8 mouse cellular contexts compared by ENCODE assay signal in the genomic region with DNA sequence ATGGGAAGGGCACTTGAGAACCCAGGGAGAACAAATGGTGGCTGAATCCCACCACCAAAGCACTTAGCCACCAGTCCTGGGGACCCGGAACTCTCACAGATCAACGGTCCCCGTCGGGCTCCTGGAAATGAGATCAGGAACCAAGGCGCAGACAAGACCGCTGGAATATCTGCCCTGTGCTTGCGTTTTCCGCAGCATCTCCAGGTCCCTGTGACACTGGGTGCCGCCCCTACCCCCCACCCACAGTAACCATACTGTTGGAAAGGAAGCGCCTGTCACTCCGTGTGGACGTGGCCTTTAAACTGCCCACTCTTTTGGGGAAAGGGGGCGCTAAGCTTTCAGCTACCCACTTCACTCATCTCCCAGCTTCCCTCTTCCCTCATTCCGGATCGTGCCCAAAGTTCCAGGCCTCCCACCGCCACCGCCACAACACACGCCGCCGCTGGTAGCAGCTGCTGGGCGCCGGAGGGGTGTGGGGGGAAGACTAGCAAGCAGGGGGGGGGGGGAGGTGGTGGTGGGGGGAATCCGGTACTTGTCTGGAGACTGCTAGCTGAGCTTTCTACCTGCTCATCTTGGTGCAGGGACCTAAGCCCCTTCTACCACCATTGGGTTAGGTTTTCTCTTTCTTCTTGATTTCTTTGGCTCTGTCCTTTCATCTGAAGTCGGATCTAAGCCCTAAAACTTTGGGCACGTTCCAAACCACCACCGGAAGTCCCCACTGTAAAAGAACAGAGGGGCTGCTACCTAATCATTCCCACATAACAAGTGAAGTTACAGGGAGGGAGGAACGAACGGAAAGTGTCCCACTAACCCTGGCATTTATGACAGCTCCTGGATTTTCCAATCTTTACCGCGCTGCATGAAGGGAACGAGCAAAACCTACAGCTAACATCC. TPM values are rescaled to one million over a fixed set of nuclear protein-coding genes. Genes with fewer than 3 reads are reported as not detected.
A peak's percentile ranks its signal among the peaks of the same experiment; 100 is the strongest.
DNase-seq lines count a peak whose midpoint lies in the region; ATAC-seq and TF ChIP-seq lines count a peak whose summit lies in the region.

No protein-coding gene starts in this region.

- DNase-seq in kidney, postnatal 10 days, result peak; percentile 54
- DNase-seq in kidney, adult 8-10 months, result no peak
- DNase-seq in embryonic facial prominence, embryonic 11.5 days (ENCODE audit: low spot score), result peak; percentile 61
- peak; percentile 20 to 23 for DNase-seq in heart, postnatal 10 days
- DNase-seq in liver, embryonic 13.5 days, result no peak
- no peak for DNase-seq in spleen, postnatal 10 days (ENCODE audit: low spot score in 2 of 2)
- no peak for DNase-seq in cerebellum, adult 2 months

- no peak for ATAC-seq in embryonic facial prominence, embryonic 11.5 days (replicated peaks; ENCODE audit: insufficient number of reproducible peaks, low FRiP score, low TSS enrichment, low read depth)
- no peak for ATAC-seq in liver, embryonic 13.5 days (ENCODE audit: low read depth)
- no peak for ATAC-seq in stomach, embryonic 15.5 days (ENCODE audit: insufficient read depth, low FRiP score, low read depth)

- no peaks in the 10 kb centered on the region for H3K4me1 ChIP-seq in embryonic facial prominence, embryonic 11.5 days (ENCODE audit: control insufficient read depth, insufficient read depth, low read length)
- no peaks in the 10 kb centered on the region for H3K4me1 ChIP-seq in liver, embryonic 13.5 days (replicated peaks)
- no peaks in the 10 kb centered on the region for H3K4me1 ChIP-seq in stomach, embryonic 15.5 days
- no peaks in the 10 kb centered on the region for H3K4me1 ChIP-seq in cerebellum, adult 2 months (ENCODE audit: control insufficient read depth, insufficient read depth, low read length)

- peak overlapping the region; percentile 61 for H3K4me2 ChIP-seq in embryonic facial prominence, embryonic 11.5 days (ENCODE audit: low read depth, low read length)
- H3K4me2 ChIP-seq in liver, embryonic 13.5 days, result peak overlapping the region; percentile 23; the same call in 1 of the 2 replicates
- peak overlapping the region; percentile 63 for H3K4me2 ChIP-seq in stomach, embryonic 15.5 days

- H3K9ac ChIP-seq in embryonic facial prominence, embryonic 11.5 days (replicated peaks; ENCODE audit: low read length), result peak overlapping the region; percentile 98
- no peak overlapping the region for H3K9ac ChIP-seq in liver, embryonic 13.5 days
- peak overlapping the region; percentile 13; the same call in 1 of the 2 replicates for H3K9ac ChIP-seq in stomach, embryonic 15.5 days

- peak overlapping the region; percentile 79 for H3K4me3 ChIP-seq in embryonic facial prominence, embryonic 11.5 days (ENCODE audit: low read depth, low read length)
- no peak overlapping the region for H3K4me3 ChIP-seq in liver, embryonic 13.5 days (replicated peaks)
- peak overlapping the region; percentile 67 for H3K4me3 ChIP-seq in stomach, embryonic 15.5 days (replicated peaks)
- H3K4me3 ChIP-seq in cerebellum, adult 2 months (replicated peaks; ENCODE audit: insufficient read depth, low read depth, low read length), result no peak overlapping the region

- intact Hi-C loops in heart, postnatal 10 days (cut with DNase I), result loop anchor here (2.0 to 10.0 kb wide), 3 partner anchors 658 to 1242 kb away; no protein-coding TSS in a partner anchor

- TF ChIP-seq CTCF in cerebellum, adult 2 months (IDR thresholded peaks at IDR 0.05; ENCODE audit: borderline replicate concordance, insufficient read depth, low read depth, low read length), result no peak

- H3K9me3 ChIP-seq in embryonic facial prominence, embryonic 11.5 days (replicated peaks; ENCODE audit: control insufficient read depth, low read length), result no peaks in the 10 kb centered on the region
- H3K9me3 ChIP-seq in liver, embryonic 13.5 days (replicated peaks), result no peaks in the 10 kb centered on the region
- no peaks in the 10 kb centered on the region for H3K9me3 ChIP-seq in stomach, embryonic 15.5 days

- no peaks in the 10 kb centered on the region for H3K36me3 ChIP-seq in embryonic facial prominence, embryonic 11.5 days (replicated peaks; ENCODE audit: control insufficient read depth, insufficient read depth, low read depth, low read length)
- H3K36me3 ChIP-seq in liver, embryonic 13.5 days, result no peaks in the 10 kb centered on the region
- H3K36me3 ChIP-seq in stomach, embryonic 15.5 days, result no peaks in the 10 kb centered on the region

- H3K27me3 ChIP-seq in embryonic facial prominence, embryonic 11.5 days (ENCODE audit: control insufficient read depth, insufficient read depth, low read length), result no peaks in the 10 kb centered on the region
- H3K27me3 ChIP-seq in liver, embryonic 13.5 days, result peaks cover 67% of the 10 kb centered on the region
- 0 out of 2 replicates have a peak, but pooled peaks cover 6% of the 10 kb centered on the region for H3K27me3 ChIP-seq in stomach, embryonic 15.5 days (replicated peaks)
- peaks cover 2% of the 10 kb centered on the region; the same call in 1 of the 2 replicates for H3K27me3 ChIP-seq in cerebellum, adult 2 months (ENCODE audit: control insufficient read depth, insufficient read depth, low read length)

- no peak overlapping the region; the same call in 1 of the 2 replicates for H3K27ac ChIP-seq in embryonic facial prominence, embryonic 11.5 days (replicated peaks; ENCODE audit: low read depth, low read length)
- no peak overlapping the region for H3K27ac ChIP-seq in liver, embryonic 13.5 days
- peak overlapping the region; percentile 94 for H3K27ac ChIP-seq in stomach, embryonic 15.5 days
- H3K27ac ChIP-seq in cerebellum, adult 2 months (ENCODE audit: insufficient read depth, low read length), result no peak overlapping the region

- TF ChIP-seq POLR2A in cerebellum, adult 2 months (IDR thresholded peaks at IDR 0.05; ENCODE audit: borderline replicate concordance, insufficient read depth, low read length), result no peak

- 3% methylated on average over 28 of the region's 31 CpGs for WGBS in embryonic facial prominence, embryonic 11.5 days
- 3% methylated on average over 26 of the region's 31 CpGs for WGBS in liver, embryonic 13.5 days (ENCODE audit: insufficient replicate concordance)
- 4% methylated on average over 31 of the region's 31 CpGs for WGBS in stomach, embryonic 15.5 days
- 6% methylated on average over 30 of the region's 31 CpGs for WGBS in cerebellum, adult 2 months

RNA-seq across cellular contexts. Expression of gene Cdh11, which starts 1.3 kb away (rescaled TPM):
- polyA plus RNA-seq in embryonic facial prominence, embryonic 11.5 days (2014; fragmentation: Nextera tagmentation; extraction: Ambion mirVana), result 187 and 192 TPM in 2 replicates
- total RNA-seq in heart, postnatal 10 days (2021), result 10 to 100 TPM; 28.6 to 41.5 TPM
- polyA plus RNA-seq in liver, embryonic 13.5 days (2015; fragmentation: Nextera tagmentation; extraction: Ambion mirVana), result 3.5 and 4.3 TPM in 2 replicates
- 86.0 and 88.1 TPM in 2 replicates for polyA plus RNA-seq in stomach, embryonic 15.5 days (2015; fragmentation: Nextera tagmentation; extraction: Ambion mirVana)
- polyA plus RNA-seq in cerebellum, adult 2 months (2012; rRNA removed), result 10.9 and 11.7 TPM in 2 replicates

Comparison
In these comparisons a context has a peak if more than half of its experiments do, and no peak if none do; other contexts are left out.
1. DNase-seq: peak in kidney, postnatal 10 days (single experiment), embryonic facial prominence, embryonic 11.5 days (single experiment) and heart, postnatal 10 days (2 of 2); none in kidney, adult 8-10 months (0 of 2), liver, embryonic 13.5 days (single experiment), spleen, postnatal 10 days (0 of 2) and cerebellum, adult 2 months (0 of 2).
2. H3K4me3 ChIP-seq: peak in embryonic facial prominence, embryonic 11.5 days (single experiment) and stomach, embryonic 15.5 days (single experiment); none in liver, embryonic 13.5 days (single experiment) and cerebellum, adult 2 months (single experiment).
3. Peak in every context shown above with its lines, with median percentiles within 50 percentile points of each other: H3K4me2 ChIP-seq.